Mouse (Mus musculus) brain, embryonic 14.5 days (tissue): Measurements from ENCODE around the gene F11r.

ENCODE experiments used
- CTCF ChIP-seq: fragments of 200-500 bp; IDR thresholded peaks from 2 replicates; pipeline ENCODE4 v1.5.1; 2012; ENCODE audit warnings: inconsistent platforms, mild to moderate bottlenecking, moderate library complexity, borderline replicate concordance; ENCODE audit not compliant: insufficient read depth, insufficient read length; ENCODE audit errors: extremely low read depth
- POLR2A ChIP-seq: fragments of 200-500 bp; IDR thresholded peaks from 2 replicates; pipeline ENCODE4 v1.6.1; 2012; ENCODE audit warnings: mild to moderate bottlenecking, inconsistent platforms, borderline replicate concordance; ENCODE audit not compliant: poor library complexity, insufficient read depth, insufficient read length, severe bottlenecking; ENCODE audit errors: extremely low read depth

DNA sequence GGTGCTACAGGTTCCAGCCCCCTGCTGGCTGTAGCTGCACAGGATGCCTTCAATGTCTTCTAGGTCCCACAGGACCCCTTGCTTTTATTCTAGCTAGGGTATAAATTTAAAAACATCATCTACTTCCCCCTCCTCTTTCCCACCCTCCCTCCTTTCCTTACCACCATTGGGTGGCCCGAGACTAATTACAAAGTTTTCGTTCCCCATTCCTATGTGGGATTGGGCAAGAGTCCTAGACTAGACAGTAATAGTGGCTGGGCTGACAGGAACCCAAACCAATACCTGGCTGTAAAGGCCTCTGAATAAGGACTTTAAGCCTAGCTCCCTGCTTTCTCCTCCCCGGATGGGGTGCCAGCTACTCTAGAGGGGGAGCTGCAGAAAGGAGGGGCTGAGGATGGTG is 25.8 kb downstream of the F11r start:
- TF ChIP-seq CTCF (no peak), POLR2A (no peak)
